Mouse (Mus musculus) MEL (cell line): Measurements from ENCODE around the gene Castor1.

Experiments used
- CTCF ChIP-seq, 3 experiments: IDR thresholded peaks in 2 of 3; conservative IDR thresholded peaks in 1 of 3; 2 replicates each; pipeline ENCODE4 v1.5.1; 2011 to 2012; ENCODE audit warnings: low read length in 3 of 3, low read depth in 2 of 3, mild to moderate bottlenecking in 2 of 3, improper control_type of control experiment in 1 of 3, inconsistent platforms in 1 of 3, mixed read lengths in 1 of 3, moderate library complexity in 1 of 3; ENCODE audit not compliant: control insufficient read depth in 1 of 3, insufficient read depth in 1 of 3, poor library complexity in 1 of 3, severe bottlenecking in 1 of 3
- EP300 ChIP-seq, 2 experiments: IDR thresholded peaks; 2 replicates each; pipeline ENCODE4 v1.6.1; 2011; ENCODE audit warnings: improper control_type of control experiment in 2 of 2, low read length in 2 of 2, low read depth in 1 of 2, mild to moderate bottlenecking in 1 of 2
- ETS1 ChIP-seq: IDR thresholded peaks from 2 replicates; pipeline ENCODE4 v1.6.1; 2012; ENCODE audit warnings: low read depth, mild to moderate bottlenecking, inconsistent platforms, low read length, improper control_type of control experiment, moderate library complexity
- GABPA ChIP-seq: IDR thresholded peaks from 2 replicates; pipeline ENCODE4 v1.6.1; 2012; ENCODE audit warnings: low read depth, mild to moderate bottlenecking, inconsistent platforms, low read length, improper control_type of control experiment, moderate library complexity
- GATA1 ChIP-seq: IDR thresholded peaks from 2 replicates; pipeline ENCODE4 v1.6.1; 2011; ENCODE audit warnings: low read depth, low read length, improper control_type of control experiment
- HCFC1 ChIP-seq: IDR thresholded peaks from 2 replicates; pipeline ENCODE4 v1.6.1; 2012; ENCODE audit warnings: low read depth, mild to moderate bottlenecking, inconsistent platforms, low read length, improper control_type of control experiment, moderate library complexity
- MAFK ChIP-seq: IDR thresholded peaks from 2 replicates; pipeline ENCODE4 v1.6.1; 2011; ENCODE audit warnings: low read depth, mild to moderate bottlenecking, low read length, improper control_type of control experiment, borderline replicate concordance
- MAX ChIP-seq: IDR thresholded peaks from 2 replicates; pipeline ENCODE4 v1.6.1; 2011; ENCODE audit warnings: low read length, improper control_type of control experiment
- NRF1 ChIP-seq: IDR thresholded peaks from 2 replicates; pipeline ENCODE4 v1.6.1; 2014; ENCODE audit warnings: low read depth, mild to moderate bottlenecking, inconsistent platforms, low read length, improper control_type of control experiment, moderate library complexity; ENCODE audit not compliant: poor library complexity, insufficient read depth, severe bottlenecking
- POLR2A ChIP-seq, 2 experiments: IDR thresholded peaks; 2 replicates each; pipeline ENCODE4 v1.6.1; 2011 to 2012; ENCODE audit warnings: low read length in 2 of 2, mild to moderate bottlenecking in 2 of 2, control low read depth in 1 of 2, improper control_type of control experiment in 1 of 2, low read depth in 1 of 2, moderate library complexity in 1 of 2; ENCODE audit not compliant: control insufficient read depth in 1 of 2, insufficient read depth in 1 of 2, poor library complexity in 1 of 2
- POLR2AphosphoS2 ChIP-seq: IDR thresholded peaks from 2 replicates; pipeline ENCODE4 v1.6.1; 2011; ENCODE audit warnings: low read length, improper control_type of control experiment
- USF2 ChIP-seq, 2 experiments: IDR thresholded peaks; 2 replicates each; pipeline ENCODE4 v1.6.1; 2011 to 2012; ENCODE audit warnings: improper control_type of control experiment in 2 of 2, low read length in 2 of 2, borderline replicate concordance in 1 of 2, inconsistent platforms in 1 of 2, low read depth in 1 of 2, mild to moderate bottlenecking in 1 of 2; ENCODE audit not compliant: insufficient read depth in 1 of 2
- ZC3H11A ChIP-seq: IDR thresholded peaks from 2 replicates; pipeline ENCODE4 v1.6.1; 2012; ENCODE audit warnings: low read depth, mild to moderate bottlenecking, inconsistent platforms, low read length, improper control_type of control experiment
- ZMIZ1 ChIP-seq: IDR thresholded peaks from 2 replicates; pipeline ENCODE4 v1.6.1; 2012; ENCODE audit warnings: low read depth, mild to moderate bottlenecking, inconsistent platforms, low read length, improper control_type of control experiment, moderate library complexity

GRCm38 (mm10) chr11:4252886-4253285 is 34.9 kb downstream of the Castor1 start:
- TF ChIP-seq EP300 (IDR thresholded peaks at IDR 0.05; ENCODE audit: low read depth in 1 of 2, low read length in 2 of 2) (no peak), CTCF (IDR thresholded peaks at IDR 0.05 in 2 of 3, conservative IDR thresholded peaks at IDR 0.05 in 1 of 3; ENCODE audit: control insufficient read depth in 1 of 3, insufficient read depth in 1 of 3, low read depth in 2 of 3, low read length in 3 of 3, poor library complexity in 1 of 3, severe bottlenecking in 1 of 3) (no peak), MAFK (no peak), MAX (no peak), HCFC1 (no peak), ETS1 (no peak), GATA1 (no peak), POLR2AphosphoS2 (no peak), GABPA (no peak), POLR2A (IDR thresholded peaks at IDR 0.05; ENCODE audit: control insufficient read depth in 1 of 2, insufficient read depth in 1 of 2, low read depth in 1 of 2, low read length in 2 of 2, poor library complexity in 1 of 2) (no peak), NRF1 (no peak), USF2 (IDR thresholded peaks at IDR 0.05; ENCODE audit: borderline replicate concordance in 1 of 2, insufficient read depth in 1 of 2, low read depth in 1 of 2, low read length in 2 of 2) (no peak), ZMIZ1 (no peak), ZC3H11A (no peak)
